Mouse (Mus musculus) midbrain, embryonic 16.5 days (tissue): ENCODE measurements around the gene Tmem72. TPM values are rescaled to one million over a fixed set of nuclear protein-coding genes. Genes with fewer than 3 reads are reported as not detected.
A peak's percentile ranks its signal among the peaks of the same experiment; 100 is the strongest.

ENCODE experiments used
- ATAC-seq: fragments of 200-750 bp; cut with Nextera tagmentation; 2 replicates; pipeline ENCODE4 v1.8.0; 2017; ENCODE audit warnings: moderate TSS enrichment
- H3K27ac ChIP-seq: fragments of 300-500 bp; sonication (generic); 2 replicates; pipeline ENCODE4 v1.5.1; 2014; ENCODE audit warnings: mild to moderate bottlenecking, low read length, mixed read lengths
- H3K27me3 ChIP-seq: fragments of 300-500 bp; sonication (generic); 2 replicates; pipeline ENCODE4 v1.6.1; 2014; ENCODE audit warnings: low read depth, low read length, mixed read lengths; ENCODE audit not compliant: control insufficient read depth, insufficient read depth
- H3K36me3 ChIP-seq: fragments of 300-500 bp; sonication (generic); 2 replicates; pipeline ENCODE4 v1.6.1; 2014; ENCODE audit warnings: mild to moderate bottlenecking, low read length, moderate library complexity, mixed read lengths; ENCODE audit not compliant: control insufficient read depth, insufficient read depth
- H3K4me1 ChIP-seq: fragments of 300-500 bp; sonication (generic); 2 replicates; pipeline ENCODE4 v1.6.1; 2014; ENCODE audit warnings: mild to moderate bottlenecking, low read length, mixed read lengths; ENCODE audit not compliant: control insufficient read depth, insufficient read depth
- H3K4me2 ChIP-seq: fragments of 300-500 bp; sonication (generic); 2 replicates; pipeline ENCODE4 v1.6.1; 2014; ENCODE audit warnings: mild to moderate bottlenecking, low read length, mixed read lengths
- H3K4me3 ChIP-seq: fragments of 300-500 bp; sonication (generic); 2 replicates; pipeline ENCODE4 v1.5.1; 2014; ENCODE audit warnings: low read depth, mild to moderate bottlenecking, low read length, moderate library complexity, mixed read lengths
- H3K9ac ChIP-seq: fragments of 300-500 bp; sonication (generic); 2 replicates; pipeline ENCODE4 v1.6.1; 2014; ENCODE audit warnings: low read depth, low read length, mixed read lengths
- H3K9me3 ChIP-seq: fragments of 300-500 bp; sonication (generic); replicated peaks from 2 replicates; pipeline ENCODE4 v1.6.1; 2014; ENCODE audit warnings: mild to moderate bottlenecking, low read length, mixed read lengths; ENCODE audit not compliant: control insufficient read depth, poor library complexity, severe bottlenecking
- WGBS: fragments of 180-500 bp; shearing (Covaris S2); extraction: QIAGEN DNeasy Blood & Tissue Kit; methylation state at CpG from one replicate; pipeline ENCODE4 v1.1.7; 2014; 5-methylcytosine and 5-hydroxymethylcytosine counted together
- polyA plus RNA-seq: library from polyadenylated mRNA; unstranded; fragments of >200 nt; fragmentation: Nextera tagmentation; extraction: Ambion mirVana; gene quantifications from 2 replicates; pipeline ENCODE4 v1.2.1, GENCODE M21; 2015

Tmem72 gene
- polyA plus RNA-seq, 1 experiment from 2014 or later: 0.75 TPM

- under 1% methylated on average over 43 of the region's 44 CpGs for WGBS
- H3K27me3 ChIP-seq: 0 out of 2 replicates have a peak, but pooled peaks cover 3% of the 10 kb centered on the region
- peak; percentile 91 for ATAC-seq
- H3K4me1 ChIP-seq: peaks cover 14% of the 10 kb centered on the region
- 0 out of 2 replicates have a peak within 1 kb of the TSS, but pooled peaks have one; percentile 28 for H3K27ac ChIP-seq
- H3K9me3 ChIP-seq: no peaks in the 10 kb centered on the region
- peak within 1 kb of the TSS; percentile 55 for H3K4me3 ChIP-seq
- H3K4me2 ChIP-seq: peak within 1 kb of the TSS; percentile 97
- no peaks in the 10 kb centered on the region for H3K36me3 ChIP-seq
- peak within 1 kb of the TSS; percentile 72 for H3K9ac ChIP-seq
These were observed 43.0 kb downstream of the Tmem72 start, which contains the start of gene Rassf4 for GRCm38 (mm10) chr6:116673471-116674282. Rassf4 (minus strand) TSS chr6:116673952.

DNA sequence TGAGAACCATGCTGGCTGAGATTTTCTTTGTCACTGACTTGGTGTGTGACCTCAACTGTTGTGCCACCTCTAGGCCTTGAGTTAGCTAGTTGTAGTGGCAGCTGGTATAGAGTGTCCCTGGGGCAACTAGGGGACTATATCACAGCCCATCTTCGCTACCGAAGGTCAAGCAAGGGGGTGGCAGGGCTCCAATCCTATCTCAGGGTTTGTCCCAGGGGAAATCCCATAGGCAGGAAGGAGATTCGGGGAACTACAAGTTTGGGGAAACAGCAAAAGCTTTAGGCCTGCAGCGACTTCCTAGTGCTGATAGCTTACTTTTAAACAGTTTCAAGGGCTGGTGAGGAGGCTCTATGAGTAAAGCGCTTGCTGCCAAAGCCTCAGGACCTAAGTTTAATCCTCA lies 44.4 kb downstream of the Tmem72 start:
- Histone ChIP-seq H3K4me3 (no peak overlapping the region), H3K27me3 (0 out of 2 replicates have a peak, but pooled peaks cover 3% of the 10 kb centered on the region), H3K4me1 (peaks cover 14% of the 10 kb centered on the region), H3K4me2 (peak overlapping the region; percentile 97), H3K27ac (no peak overlapping the region), H3K9ac (no peak overlapping the region), H3K9me3 (no peaks in the 10 kb centered on the region), H3K36me3 (no peaks in the 10 kb centered on the region)
- no peak for ATAC-seq
- 60% methylated on average over 5 of the region's 5 CpGs for WGBS

- no peak overlapping the region for H3K27ac ChIP-seq
- H3K4me3 ChIP-seq: no peak overlapping the region
- ATAC-seq: no peak
- peaks cover 14% of the 10 kb centered on the region for H3K4me1 ChIP-seq
- H3K9me3 ChIP-seq: no peaks in the 10 kb centered on the region
- no peak overlapping the region for H3K9ac ChIP-seq
- H3K27me3 ChIP-seq: 0 out of 2 replicates have a peak, but pooled peaks cover 3% of the 10 kb centered on the region
- WGBS: 67% methylated on average over 4 of the region's 4 CpGs
- no peaks in the 10 kb centered on the region for H3K36me3 ChIP-seq
- no peak overlapping the region; the same call in 1 of the 2 replicates for H3K4me2 ChIP-seq
These were observed 44.9 kb downstream of the Tmem72 start for GRCm38 (mm10) chr6:116671768-116672167.

- WGBS: 11% methylated on average over 5 of the region's 5 CpGs
- Histone ChIP-seq H3K36me3 (no peaks in the 10 kb centered on the region), H3K4me2 (0 out of 2 replicates have a peak overlapping the region, but pooled peaks have one; percentile 19), H3K4me3 (no peak overlapping the region), H3K9me3 (no peaks in the 10 kb centered on the region), H3K4me1 (peaks cover 14% of the 10 kb centered on the region), H3K27ac (no peak overlapping the region), H3K9ac (no peak overlapping the region), H3K27me3 (0 out of 2 replicates have a peak, but pooled peaks cover 3% of the 10 kb centered on the region)
- no peak for ATAC-seq
These were observed 45.7 kb downstream of the Tmem72 start for GRCm38 (mm10) chr6:116671031-116671430.

DNA sequence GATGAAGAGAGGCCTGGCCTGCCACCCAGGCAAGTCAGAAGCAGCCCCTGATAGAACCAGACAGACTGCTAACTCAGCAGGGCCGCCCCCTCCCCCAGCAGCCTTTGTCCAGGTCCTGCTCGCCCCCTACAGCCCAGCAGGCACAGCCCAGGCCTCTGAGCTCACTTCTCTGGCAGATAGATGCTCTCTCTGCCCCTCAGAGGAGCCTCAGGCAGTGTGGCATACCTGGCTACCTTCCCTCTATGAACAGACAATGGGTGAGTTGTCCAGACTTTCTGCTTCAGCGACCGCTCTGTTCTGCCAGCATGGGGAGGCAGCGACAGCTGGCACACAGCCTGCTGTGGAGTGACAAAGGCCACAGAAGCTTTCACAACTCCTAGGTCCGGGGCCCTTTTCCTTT lies 46.6 kb downstream of the Tmem72 start:
- H3K4me3 ChIP-seq: no peak overlapping the region
- 16% methylated on average over 6 of the region's 6 CpGs for WGBS
- no peak for ATAC-seq
- H3K27ac ChIP-seq: no peak overlapping the region; the same call in 1 of the 2 replicates
- no peak overlapping the region for H3K4me2 ChIP-seq
- 0 out of 2 replicates have a peak overlapping the region, but pooled peaks have one; percentile 31 for H3K9ac ChIP-seq
- no peaks in the 10 kb centered on the region for H3K9me3 ChIP-seq
- H3K27me3 ChIP-seq: 0 out of 2 replicates have a peak, but pooled peaks cover 3% of the 10 kb centered on the region
- H3K36me3 ChIP-seq: no peaks in the 10 kb centered on the region
- peaks cover 14% of the 10 kb centered on the region for H3K4me1 ChIP-seq

GRCm38 (mm10) chr6:116668682-116669470 lies 47.8 kb downstream of the Tmem72 start:
- Histone ChIP-seq H3K9ac (no peak overlapping the region), H3K36me3 (no peaks in the 10 kb centered on the region), H3K4me3 (no peak overlapping the region), H3K27me3 (0 out of 2 replicates have a peak, but pooled peaks cover 3% of the 10 kb centered on the region), H3K27ac (no peak overlapping the region), H3K4me1 (peaks cover 14% of the 10 kb centered on the region), H3K4me2 (no peak overlapping the region), H3K9me3 (no peaks in the 10 kb centered on the region)
- 48% methylated on average over 11 of the region's 11 CpGs for WGBS
- ATAC-seq: no peak

DNA sequence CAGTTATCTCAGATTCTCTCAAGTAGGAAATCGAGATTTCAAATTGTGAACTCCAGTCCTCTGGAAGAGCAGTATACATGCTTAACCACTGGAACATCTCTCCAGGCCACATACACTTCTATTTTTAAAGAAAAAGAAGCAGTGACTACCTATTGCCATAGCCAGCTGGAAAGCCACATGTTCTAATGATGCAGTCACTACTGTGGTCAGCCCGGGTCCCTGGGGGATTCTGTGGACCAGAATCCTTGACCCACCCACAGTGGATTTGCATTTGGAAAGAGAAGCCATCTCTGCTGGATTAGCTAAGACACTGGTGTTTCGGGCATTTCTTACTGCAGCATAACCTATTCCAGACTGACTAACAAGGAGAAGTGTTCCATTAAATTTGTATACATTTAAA lies 49.3 kb downstream of the Tmem72 start:
- no peaks in the 10 kb centered on the region for H3K36me3 ChIP-seq
- WGBS: 46% methylated on average over 3 of the region's 3 CpGs
- no peak overlapping the region for H3K27ac ChIP-seq
- no peaks in the 10 kb centered on the region for H3K9me3 ChIP-seq
- no peak overlapping the region for H3K4me3 ChIP-seq
- H3K4me1 ChIP-seq: peaks cover 7% of the 10 kb centered on the region; the same call in 1 of the 2 replicates
- no peak overlapping the region for H3K4me2 ChIP-seq
- 0 out of 2 replicates have a peak, but pooled peaks cover 3% of the 10 kb centered on the region for H3K27me3 ChIP-seq
- no peak overlapping the region for H3K9ac ChIP-seq
- ATAC-seq: no peak

- Histone ChIP-seq H3K27ac (no peak overlapping the region), H3K9ac (no peak overlapping the region), H3K4me3 (no peak overlapping the region), H3K4me1 (peaks cover 7% of the 10 kb centered on the region; the same call in 1 of the 2 replicates), H3K27me3 (0 out of 2 replicates have a peak, but pooled peaks cover 3% of the 10 kb centered on the region), H3K9me3 (no peaks in the 10 kb centered on the region), H3K36me3 (no peaks in the 10 kb centered on the region), H3K4me2 (no peak overlapping the region)
- no peak for ATAC-seq
- WGBS: 19% methylated on average over 3 of the region's 3 CpGs
These were observed 49.8 kb downstream of the Tmem72 start for GRCm38 (mm10) chr6:116666892-116667291.
